Mouse (Mus musculus): ENCODE measurements at regions not wholly inside any gene's neighbourhood (a gene's known extent, or its start where the extent isn't known, plus 50 kb on each side); places are given as distances from the start of the nearest gene placed in this dataset.

GRCm38 (mm10) chr9:85450877-85451276 lies 123.7 kb upstream of the Tent5a start:
- no peak for DNase-seq

GRCm38 (mm10) chr9:85449493-85449892 lies 122.3 kb upstream of the Tent5a start:
- DNase-seq, result no peak

- DNase-seq, result no peak
Measured at GRCm38 (mm10) chr9:85442761-85443505, 115.8 kb upstream of the Tent5a start.

GRCm38 (mm10) chr9:85439664-85440063 lies 112.5 kb upstream of the Tent5a start:
- DNase-seq, result no peak

- DNase-seq, result no peak
Measured at GRCm38 (mm10) chr9:85432220-85432619, 105.1 kb upstream of the Tent5a start.

- no peak for DNase-seq
Measured at GRCm38 (mm10) chr9:85426809-85427208, 99.7 kb upstream of the Tent5a start.

- no peak for DNase-seq
Measured at GRCm38 (mm10) chr9:85423908-85424307, 96.8 kb upstream of the Tent5a start.

- DNase-seq, result no peak
Measured at GRCm38 (mm10) chr9:85414391-85414790, 87.2 kb upstream of the Tent5a start.

- no peak for DNase-seq
Measured at GRCm38 (mm10) chr9:85413813-85414212, 86.7 kb upstream of the Tent5a start.

- DNase-seq, result peak; percentile 64 to 66
Measured at GRCm38 (mm10) chr9:85410643-85411296, 83.6 kb upstream of the Tent5a start.

- DNase-seq, result no peak
Measured at GRCm38 (mm10) chr9:85409974-85410506, 82.9 kb upstream of the Tent5a start.

- no peak for DNase-seq
Measured at GRCm38 (mm10) chr9:85408461-85408860, 81.3 kb upstream of the Tent5a start.

GRCm38 (mm10) chr9:85407592-85407991 lies 80.4 kb upstream of the Tent5a start:
- DNase-seq, result no peak

GRCm38 (mm10) chr9:85401736-85402135 lies 74.6 kb upstream of the Tent5a start:
- no peak for DNase-seq

- no peak for DNase-seq
Measured at GRCm38 (mm10) chr9:85400600-85401313, 73.6 kb upstream of the Tent5a start.

GRCm38 (mm10) chr9:85394975-85395374 lies 67.8 kb upstream of the Tent5a start:
- no peak for DNase-seq

- no peak for DNase-seq
Measured at GRCm38 (mm10) chr9:85391283-85391682, 64.1 kb upstream of the Tent5a start.

GRCm38 (mm10) chr9:85388775-85389393 lies 61.7 kb upstream of the Tent5a start:
- DNase-seq, result no peak

GRCm38 (mm10) chr9:85382413-85382812 lies 55.3 kb upstream of the Tent5a start:
- DNase-seq, result no peak

GRCm38 (mm10) chr9:85380756-85381155 lies 53.6 kb upstream of the Tent5a start:
- no peak for DNase-seq

GRCm38 (mm10) chr9:85379135-85379534 lies 52.0 kb upstream of the Tent5a start:
- DNase-seq, result no peak
